Mouse (Mus musculus) liver, adult 2 months (tissue): ENCODE data around the gene Tmem217.

Source experiments
- CTCF ChIP-seq: fragments of 200-500 bp; IDR thresholded peaks from 2 replicates; pipeline ENCODE4 v1.5.1; 2011; ENCODE audit warnings: low read depth, low read length, control low read depth
- POLR2A ChIP-seq: fragments of 200-500 bp; IDR thresholded peaks from 2 replicates; pipeline ENCODE4 v1.6.1; 2011; ENCODE audit warnings: low read length, control low read depth; ENCODE audit not compliant: insufficient read depth; ENCODE audit errors: extremely low read depth

DNA sequence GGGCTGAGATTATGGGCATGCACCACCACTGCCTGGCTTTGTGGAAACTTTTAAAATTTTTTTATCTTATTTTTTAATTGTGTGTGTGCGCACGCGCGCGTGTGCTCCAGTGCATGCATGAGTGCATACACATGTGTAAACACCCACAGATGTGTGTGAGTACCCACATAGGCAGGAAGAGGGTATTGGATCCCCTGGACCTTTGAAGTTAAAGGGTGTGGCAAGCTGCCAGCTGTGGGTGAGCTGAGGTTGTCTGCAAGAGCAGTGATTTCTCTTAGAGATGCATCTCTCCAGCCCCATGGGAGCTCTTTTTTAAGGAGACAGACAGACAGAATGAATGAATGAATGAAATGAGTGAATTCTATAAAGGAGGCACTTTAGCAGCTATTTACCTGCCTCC lies 13.3 kb upstream of the Tmem217 start:
- TF ChIP-seq CTCF, result no peak
- TF ChIP-seq POLR2A, result no peak
